Mouse (Mus musculus): ENCODE measurements around the gene Serpina1b. TPM values are rescaled to one million over a fixed set of nuclear protein-coding genes. Genes with fewer than 3 reads are reported as not detected.
"Not testable (repeated sequence)": the region's sequence is repeated elsewhere in the genome, so short reads cannot be mapped to it uniquely, and the experiment has no call there.

Serpina1b gene
- total and polyA plus RNA-seq, 2 experiments from 2014 or later: not detected

GRCm38 (mm10) chr12:103823826-103824225 lies 6.3 kb downstream of the Serpina1b start:
- H3K9ac ChIP-seq (replicated peaks; ENCODE audit: low read length, poor library complexity, severe bottlenecking); H3K27ac ChIP-seq (ENCODE audit: low read depth, low read length); H3K4me1 ChIP-seq (ENCODE audit: insufficient read depth, low read length); H3K4me3 ChIP-seq (ENCODE audit: low read depth, low read length); H3K36me3 ChIP-seq (ENCODE audit: insufficient read depth, low read length); DNase-seq (ENCODE audit: low spot score); H3K27me3 ChIP-seq (ENCODE audit: insufficient read depth, low read length); H3K9me3 ChIP-seq (ENCODE audit: low read length); ATAC-seq (ENCODE audit: low FRiP score); H3K4me2 ChIP-seq (ENCODE audit: low read depth, low read length, poor library complexity, severe bottlenecking): not testable (repeated sequence)
- 75% methylated on average over 5 of the region's 5 CpGs for WGBS

- not testable (repeated sequence) for H3K36me3 ChIP-seq (ENCODE audit: insufficient read depth, low read length); ATAC-seq (ENCODE audit: low FRiP score); DNase-seq (ENCODE audit: low spot score); H3K4me2 ChIP-seq (ENCODE audit: low read depth, low read length, poor library complexity, severe bottlenecking); H3K9ac ChIP-seq (replicated peaks; ENCODE audit: low read length, poor library complexity, severe bottlenecking); H3K4me3 ChIP-seq (ENCODE audit: low read depth, low read length); H3K27ac ChIP-seq (ENCODE audit: low read depth, low read length); H3K27me3 ChIP-seq (ENCODE audit: insufficient read depth, low read length); H3K4me1 ChIP-seq (ENCODE audit: insufficient read depth, low read length); H3K9me3 ChIP-seq (ENCODE audit: low read length)
- 84% methylated on average over 6 of the region's 6 CpGs for WGBS
Measured at GRCm38 (mm10) chr12:103773246-103773851, 56.8 kb downstream of the Serpina1b start, which contains the start of gene Serpina1d. Gene Serpina1d (minus strand): TSS chr12:103773592.

- not testable (repeated sequence) for ATAC-seq (ENCODE audit: low FRiP score); H3K27ac ChIP-seq (ENCODE audit: low read depth, low read length); DNase-seq (ENCODE audit: low spot score); H3K9me3 ChIP-seq (ENCODE audit: low read length); H3K27me3 ChIP-seq (ENCODE audit: insufficient read depth, low read length); H3K36me3 ChIP-seq (ENCODE audit: insufficient read depth, low read length); H3K9ac ChIP-seq (replicated peaks; ENCODE audit: low read length, poor library complexity, severe bottlenecking); H3K4me3 ChIP-seq (ENCODE audit: low read depth, low read length); H3K4me2 ChIP-seq (ENCODE audit: low read depth, low read length, poor library complexity, severe bottlenecking); H3K4me1 ChIP-seq (ENCODE audit: insufficient read depth, low read length)
- 88% methylated on average over 1 of the region's 1 CpGs for WGBS
Measured at GRCm38 (mm10) chr12:103770597-103770996, 59.6 kb downstream of the Serpina1b start.

GRCm38 (mm10) chr12:103763083-103763482 lies 67.1 kb downstream of the Serpina1b start:
- not testable (repeated sequence) for H3K36me3 ChIP-seq (ENCODE audit: insufficient read depth, low read length); H3K4me3 ChIP-seq (ENCODE audit: low read depth, low read length); H3K9me3 ChIP-seq (ENCODE audit: low read length); H3K27me3 ChIP-seq (ENCODE audit: insufficient read depth, low read length); H3K27ac ChIP-seq (ENCODE audit: low read depth, low read length); DNase-seq (ENCODE audit: low spot score); ATAC-seq (ENCODE audit: low FRiP score); H3K4me2 ChIP-seq (ENCODE audit: low read depth, low read length, poor library complexity, severe bottlenecking); H3K4me1 ChIP-seq (ENCODE audit: insufficient read depth, low read length); H3K9ac ChIP-seq (replicated peaks; ENCODE audit: low read length, poor library complexity, severe bottlenecking)
- WGBS: 84% methylated on average over 3 of the region's 3 CpGs

- not testable (repeated sequence) for DNase-seq (ENCODE audit: low spot score); H3K27ac ChIP-seq (ENCODE audit: low read depth, low read length); H3K4me1 ChIP-seq (ENCODE audit: insufficient read depth, low read length); H3K9ac ChIP-seq (replicated peaks; ENCODE audit: low read length, poor library complexity, severe bottlenecking); ATAC-seq (ENCODE audit: low FRiP score); H3K9me3 ChIP-seq (ENCODE audit: low read length); H3K4me3 ChIP-seq (ENCODE audit: low read depth, low read length); H3K4me2 ChIP-seq (ENCODE audit: low read depth, low read length, poor library complexity, severe bottlenecking); H3K27me3 ChIP-seq (ENCODE audit: insufficient read depth, low read length); H3K36me3 ChIP-seq (ENCODE audit: insufficient read depth, low read length)
- WGBS: 85% methylated on average over 3 of the region's 3 CpGs
Measured at GRCm38 (mm10) chr12:103760316-103760715, 69.9 kb downstream of the Serpina1b start.

- H3K9ac ChIP-seq (replicated peaks; ENCODE audit: low read length, poor library complexity, severe bottlenecking); H3K9me3 ChIP-seq (ENCODE audit: low read length); H3K4me2 ChIP-seq (ENCODE audit: low read depth, low read length, poor library complexity, severe bottlenecking); H3K27ac ChIP-seq (ENCODE audit: low read depth, low read length); DNase-seq (ENCODE audit: low spot score); ATAC-seq (ENCODE audit: low FRiP score); H3K4me3 ChIP-seq (ENCODE audit: low read depth, low read length); H3K27me3 ChIP-seq (ENCODE audit: insufficient read depth, low read length); H3K4me1 ChIP-seq (ENCODE audit: insufficient read depth, low read length); H3K36me3 ChIP-seq (ENCODE audit: insufficient read depth, low read length): not testable (repeated sequence)
- 89% methylated on average over 5 of the region's 5 CpGs for WGBS
Measured at GRCm38 (mm10) chr12:103745957-103746356, 84.2 kb downstream of the Serpina1b start.

GRCm38 (mm10) chr12:103737791-103738580 lies 92.2 kb downstream of the Serpina1b start:
- not testable (repeated sequence) for H3K27ac ChIP-seq (ENCODE audit: low read depth, low read length); H3K36me3 ChIP-seq (ENCODE audit: insufficient read depth, low read length); H3K9me3 ChIP-seq (ENCODE audit: low read length); H3K4me3 ChIP-seq (ENCODE audit: low read depth, low read length); H3K27me3 ChIP-seq (ENCODE audit: insufficient read depth, low read length); H3K9ac ChIP-seq (replicated peaks; ENCODE audit: low read length, poor library complexity, severe bottlenecking); H3K4me2 ChIP-seq (ENCODE audit: low read depth, low read length, poor library complexity, severe bottlenecking); H3K4me1 ChIP-seq (ENCODE audit: insufficient read depth, low read length); ATAC-seq (ENCODE audit: low FRiP score); DNase-seq (ENCODE audit: low spot score)
- 90% methylated on average over 5 of the region's 6 CpGs for WGBS

GRCm38 (mm10) chr12:103735566-103735965 lies 94.6 kb downstream of the Serpina1b start:
- H3K9me3 ChIP-seq (ENCODE audit: low read length); H3K4me1 ChIP-seq (ENCODE audit: insufficient read depth, low read length); H3K36me3 ChIP-seq (ENCODE audit: insufficient read depth, low read length); H3K27ac ChIP-seq (ENCODE audit: low read depth, low read length); H3K4me2 ChIP-seq (ENCODE audit: low read depth, low read length, poor library complexity, severe bottlenecking); H3K9ac ChIP-seq (replicated peaks; ENCODE audit: low read length, poor library complexity, severe bottlenecking); ATAC-seq (ENCODE audit: low FRiP score); H3K27me3 ChIP-seq (ENCODE audit: insufficient read depth, low read length); H3K4me3 ChIP-seq (ENCODE audit: low read depth, low read length); DNase-seq (ENCODE audit: low spot score): not testable (repeated sequence)
- 88% methylated on average over 4 of the region's 4 CpGs for WGBS

- not testable (repeated sequence) for H3K27me3 ChIP-seq (ENCODE audit: insufficient read depth, low read length); H3K9me3 ChIP-seq (ENCODE audit: low read length); ATAC-seq (ENCODE audit: low FRiP score); H3K27ac ChIP-seq (ENCODE audit: low read depth, low read length); H3K4me1 ChIP-seq (ENCODE audit: insufficient read depth, low read length); H3K9ac ChIP-seq (replicated peaks; ENCODE audit: low read length, poor library complexity, severe bottlenecking); DNase-seq (ENCODE audit: low spot score); H3K4me3 ChIP-seq (ENCODE audit: low read depth, low read length); H3K36me3 ChIP-seq (ENCODE audit: insufficient read depth, low read length); H3K4me2 ChIP-seq (ENCODE audit: low read depth, low read length, poor library complexity, severe bottlenecking)
- 85% methylated on average over 4 of the region's 4 CpGs for WGBS
Measured at GRCm38 (mm10) chr12:103735101-103735500, 95.1 kb downstream of the Serpina1b start.

All from midbrain, postnatal 0 days (tissue).